Mouse (Mus musculus) midbrain, embryonic 15.5 days (tissue): ENCODE data around the gene Ank3. TPM values are rescaled to one million over a fixed set of nuclear protein-coding genes. Genes with fewer than 3 reads are reported as not detected.

Experiments used
- ATAC-seq: fragments of 200-750 bp; cut with Nextera tagmentation; replicated peaks from 2 replicates; pipeline ENCODE4 v1.8.0; 2017; ENCODE audit warnings: moderate TSS enrichment
- H3K27ac ChIP-seq: fragments of 300-500 bp; sonication (generic); 2 replicates; pipeline ENCODE4 v1.5.1; 2015; ENCODE audit warnings: mild to moderate bottlenecking, inconsistent platforms
- H3K27me3 ChIP-seq: fragments of 300-500 bp; sonication (generic); replicated peaks from 2 replicates; pipeline ENCODE4 v1.6.1; 2015; ENCODE audit warnings: inconsistent platforms
- H3K36me3 ChIP-seq: fragments of 300-500 bp; sonication (generic); replicated peaks from 2 replicates; pipeline ENCODE4 v1.6.1; 2015; ENCODE audit warnings: inconsistent platforms
- H3K4me1 ChIP-seq: fragments of 300-500 bp; sonication (generic); 2 replicates; pipeline ENCODE4 v1.6.1; 2015; ENCODE audit warnings: inconsistent platforms
- H3K4me2 ChIP-seq: fragments of 300-500 bp; sonication (generic); 2 replicates; pipeline ENCODE4 v1.6.1; 2015; ENCODE audit warnings: inconsistent platforms, mild to moderate bottlenecking, moderate library complexity
- H3K4me3 ChIP-seq: fragments of 300-500 bp; sonication (generic); 2 replicates; pipeline ENCODE4 v1.5.1; 2015; ENCODE audit warnings: mild to moderate bottlenecking, inconsistent platforms
- H3K9ac ChIP-seq: fragments of 300-500 bp; sonication (generic); 2 replicates; pipeline ENCODE4 v1.6.1; 2015; ENCODE audit warnings: mild to moderate bottlenecking, inconsistent platforms
- H3K9me3 ChIP-seq: fragments of 300-500 bp; sonication (generic); 2 replicates; pipeline ENCODE4 v1.6.1; 2016; ENCODE audit warnings: inconsistent platforms
- WGBS: fragments of 180-500 bp; shearing (Covaris S2); methylation state at CpG from one replicate; pipeline ENCODE4 v1.1.7; 2015; ENCODE audit warnings: mixed read lengths; 5-methylcytosine and 5-hydroxymethylcytosine counted together
- polyA plus RNA-seq: library from polyadenylated mRNA; unstranded; fragments of >200 nt; fragmentation: Nextera tagmentation; extraction: Ambion mirVana; gene quantifications from 2 replicates; pipeline ENCODE4 v1.2.1, GENCODE M21; 2015

Ank3 gene
- polyA plus RNA-seq, 1 experiment from 2014 or later = 108 TPM

DNA sequence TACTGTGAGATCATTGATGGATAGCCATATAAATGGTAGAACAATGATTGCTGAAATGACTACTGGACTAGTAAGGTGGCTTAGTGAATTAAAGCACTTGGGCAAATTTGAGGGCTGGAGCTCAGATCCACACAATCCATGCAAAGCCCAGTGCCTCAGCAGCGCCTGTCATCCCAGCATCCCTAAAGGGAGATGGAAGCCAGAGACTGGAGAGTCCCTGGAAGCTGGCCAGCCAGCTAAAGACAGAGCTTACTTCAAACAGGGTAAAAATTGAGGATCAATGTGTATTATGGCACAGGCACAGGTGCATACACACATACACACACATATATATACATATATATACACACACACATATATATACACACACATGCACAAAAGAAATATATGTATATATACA is 553.7 kb downstream of the Ank3 start:
- H3K4me1 ChIP-seq = no peaks in the 10 kb centered on the region
- H3K9ac ChIP-seq = no peak overlapping the region
- H3K36me3 ChIP-seq = 0 out of 2 replicates have a peak, but pooled peaks cover 5% of the 10 kb centered on the region
- H3K4me2 ChIP-seq = no peak overlapping the region
- H3K4me3 ChIP-seq = no peak overlapping the region
- no peaks in the 10 kb centered on the region for H3K9me3 ChIP-seq
- no peak overlapping the region for H3K27ac ChIP-seq
- H3K27me3 ChIP-seq = no peaks in the 10 kb centered on the region
- 73% methylated on average over 1 of the region's 1 CpGs for WGBS
- ATAC-seq = no peak

DNA sequence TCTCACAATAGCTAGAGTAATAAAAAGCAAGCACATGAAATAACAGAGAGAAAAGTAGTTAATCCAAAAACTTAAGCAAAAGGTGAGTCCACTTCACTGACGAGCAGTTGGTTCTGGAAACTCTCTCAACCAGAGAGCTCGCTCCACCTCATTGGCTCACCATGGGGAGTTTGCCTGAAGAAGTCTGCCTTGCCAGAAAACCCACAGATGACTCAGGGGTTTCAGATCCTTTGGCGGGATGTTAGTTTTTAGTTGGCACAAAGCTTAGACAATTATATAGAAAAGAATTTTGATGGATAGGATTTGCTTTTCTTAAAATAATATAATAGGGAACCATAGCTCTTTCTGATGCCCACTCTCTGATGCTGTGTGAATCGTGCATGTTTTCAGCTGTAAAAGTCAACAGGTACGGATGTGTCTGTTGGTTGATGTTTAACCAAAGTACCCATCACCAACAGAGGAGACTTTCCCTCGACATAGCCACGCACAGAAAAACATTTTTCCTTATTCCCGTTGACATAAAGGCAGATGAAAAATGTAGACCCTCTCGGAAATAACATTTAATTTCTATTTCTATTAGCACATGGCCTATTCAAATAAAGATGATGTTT is 556.2 kb downstream of the Ank3 start:
- no peak overlapping the region for H3K4me3 ChIP-seq
- H3K9me3 ChIP-seq = no peaks in the 10 kb centered on the region
- H3K4me1 ChIP-seq = no peaks in the 10 kb centered on the region
- 90% methylated on average over 9 of the region's 9 CpGs for WGBS
- no peak overlapping the region for H3K27ac ChIP-seq
- H3K36me3 ChIP-seq = 0 out of 2 replicates have a peak, but pooled peaks cover 5% of the 10 kb centered on the region
- H3K27me3 ChIP-seq = no peaks in the 10 kb centered on the region
- ATAC-seq = no peak
- no peak overlapping the region for H3K9ac ChIP-seq
- H3K4me2 ChIP-seq = no peak overlapping the region

DNA sequence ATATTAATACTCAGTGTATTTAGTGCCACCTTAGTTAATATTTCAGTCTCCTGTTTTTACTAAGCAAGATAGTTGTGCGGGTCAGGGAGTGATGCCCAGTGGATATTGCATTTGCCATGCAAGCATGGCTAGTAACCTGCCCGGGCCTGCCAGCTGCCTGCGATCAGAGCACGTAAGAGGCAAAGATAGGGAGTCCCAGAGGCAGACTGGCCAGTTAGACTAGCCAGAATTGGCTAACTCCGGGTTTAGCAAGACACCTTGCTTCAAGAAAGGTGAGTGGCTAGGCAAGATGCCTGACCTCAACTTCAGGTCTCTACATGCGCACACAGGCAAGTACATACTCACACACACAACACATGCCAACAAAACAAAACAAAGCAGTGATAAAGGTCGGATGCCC is 563.7 kb downstream of the Ank3 start:
- 89% methylated on average over 7 of the region's 7 CpGs for WGBS
- Histone ChIP-seq H3K4me3 (no peak overlapping the region), H3K9ac (no peak overlapping the region), H3K36me3 (no peaks in the 10 kb centered on the region; the same call in 1 of the 2 replicates), H3K27me3 (no peaks in the 10 kb centered on the region), H3K4me2 (no peak overlapping the region), H3K27ac (no peak overlapping the region), H3K4me1 (no peaks in the 10 kb centered on the region), H3K9me3 (no peaks in the 10 kb centered on the region)
- ATAC-seq = no peak

DNA sequence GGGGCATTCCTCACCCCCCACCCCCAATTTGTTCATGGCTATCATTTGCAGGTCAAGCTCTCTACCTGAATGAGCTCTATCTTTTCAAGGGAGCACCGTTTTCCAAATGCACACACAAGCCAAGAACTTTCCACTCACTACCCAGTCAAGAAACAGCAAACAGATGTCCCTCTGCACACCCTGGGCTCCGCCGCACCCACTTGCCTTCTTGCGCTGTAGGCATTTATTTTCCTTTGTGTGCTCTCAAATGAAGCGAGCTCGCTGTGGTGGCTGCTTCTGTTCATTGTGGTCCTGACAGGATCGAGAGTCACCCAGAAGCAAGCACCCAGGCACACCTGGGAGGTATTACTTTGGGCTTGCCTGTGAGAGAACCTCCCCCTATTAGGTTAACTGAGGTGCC is 564.4 kb downstream of the Ank3 start:
- WGBS = 88% methylated on average over 7 of the region's 7 CpGs
- H3K9ac ChIP-seq = no peak overlapping the region
- no peak for ATAC-seq

DNA sequence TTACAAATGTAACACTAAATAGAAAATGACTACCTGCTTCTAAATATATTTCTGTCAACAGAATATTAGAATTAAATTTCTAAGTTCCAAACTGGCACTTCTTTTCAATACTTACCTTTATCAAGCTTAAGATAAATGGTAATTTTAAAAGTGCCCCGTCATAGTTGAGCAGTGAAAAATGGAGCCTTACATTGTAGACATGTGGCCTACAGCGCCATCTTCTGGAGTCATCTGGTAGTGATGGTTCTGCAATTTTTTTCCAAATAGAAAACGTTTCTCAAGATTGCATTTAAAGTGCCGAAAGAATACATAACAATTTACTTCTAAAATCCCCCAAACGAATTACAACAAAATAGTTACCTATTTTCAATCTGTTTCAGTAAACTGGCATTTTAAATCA is 566.0 kb downstream of the Ank3 start:
- Histone ChIP-seq H3K9me3 (no peaks in the 10 kb centered on the region), H3K9ac (no peak overlapping the region), H3K27me3 (no peaks in the 10 kb centered on the region), H3K27ac (no peak overlapping the region), H3K4me1 (no peaks in the 10 kb centered on the region), H3K36me3 (no peaks in the 10 kb centered on the region; the same call in 1 of the 2 replicates), H3K4me3 (no peak overlapping the region), H3K4me2 (no peak overlapping the region)
- 8% methylated on average over 5 of the region's 5 CpGs for WGBS
- ATAC-seq = no peak

More for the DNA sequence above, 564.4 kb downstream of the Ank3 start:
- Histone ChIP-seq H3K27me3 (no peaks in the 10 kb centered on the region), H3K27ac (no peak overlapping the region), H3K9me3 (no peaks in the 10 kb centered on the region), H3K4me3 (no peak overlapping the region), H3K4me1 (no peaks in the 10 kb centered on the region), H3K4me2 (no peak overlapping the region), H3K36me3 (no peaks in the 10 kb centered on the region; the same call in 1 of the 2 replicates)

DNA sequence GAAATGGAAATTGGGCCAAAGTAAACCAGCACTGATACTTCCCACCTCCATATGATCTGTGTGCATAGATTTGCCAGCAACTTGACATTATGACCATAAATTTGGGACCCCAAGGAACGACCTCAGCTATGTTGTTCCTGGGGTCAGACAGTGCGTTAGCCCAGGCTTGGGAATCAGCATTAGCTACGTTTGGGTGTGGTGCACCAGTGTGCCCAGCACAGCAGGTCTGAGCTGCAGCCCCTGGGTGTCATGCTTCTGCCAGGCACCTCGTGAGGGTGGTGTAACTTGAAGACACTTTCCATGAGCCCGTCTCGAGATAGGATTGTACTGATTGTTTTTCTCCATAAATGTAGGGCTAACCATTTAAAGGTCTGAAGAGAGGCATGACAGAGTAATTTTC is 566.5 kb downstream of the Ank3 start:
- H3K4me3 ChIP-seq = no peak overlapping the region
- no peak for ATAC-seq
- WGBS = 85% methylated on average over 6 of the region's 6 CpGs

GRCm38 (mm10) chr10:69967994-69968393 is 569.4 kb downstream of the Ank3 start:
- H3K27ac ChIP-seq = no peak overlapping the region
- no peak overlapping the region for H3K4me3 ChIP-seq
- no peaks in the 10 kb centered on the region for H3K9me3 ChIP-seq
- H3K9ac ChIP-seq = no peak overlapping the region
- H3K4me1 ChIP-seq = no peaks in the 10 kb centered on the region
- no peak overlapping the region for H3K4me2 ChIP-seq
- no peaks in the 10 kb centered on the region for H3K27me3 ChIP-seq
- no peak for ATAC-seq
- no peaks in the 10 kb centered on the region; the same call in 1 of the 2 replicates for H3K36me3 ChIP-seq
- 82% methylated on average over 3 of the region's 4 CpGs for WGBS

More for the DNA sequence above, 566.5 kb downstream of the Ank3 start:
- no peaks in the 10 kb centered on the region for H3K27me3 ChIP-seq
- no peak overlapping the region for H3K4me2 ChIP-seq
- no peaks in the 10 kb centered on the region; the same call in 1 of the 2 replicates for H3K36me3 ChIP-seq
- H3K9ac ChIP-seq = no peak overlapping the region
- no peaks in the 10 kb centered on the region for H3K4me1 ChIP-seq
- no peak overlapping the region for H3K27ac ChIP-seq
- no peaks in the 10 kb centered on the region for H3K9me3 ChIP-seq

GRCm38 (mm10) chr10:69979636-69980035 is 581.1 kb downstream of the Ank3 start:
- Histone ChIP-seq H3K9me3 (no peaks in the 10 kb centered on the region), H3K27me3 (no peaks in the 10 kb centered on the region), H3K36me3 (peaks cover 29% of the 10 kb centered on the region), H3K4me1 (no peaks in the 10 kb centered on the region), H3K9ac (no peak overlapping the region), H3K4me2 (no peak overlapping the region), H3K4me3 (no peak overlapping the region), H3K27ac (no peak overlapping the region)
- 96% methylated on average over 2 of the region's 2 CpGs for WGBS
- ATAC-seq = no peak

DNA sequence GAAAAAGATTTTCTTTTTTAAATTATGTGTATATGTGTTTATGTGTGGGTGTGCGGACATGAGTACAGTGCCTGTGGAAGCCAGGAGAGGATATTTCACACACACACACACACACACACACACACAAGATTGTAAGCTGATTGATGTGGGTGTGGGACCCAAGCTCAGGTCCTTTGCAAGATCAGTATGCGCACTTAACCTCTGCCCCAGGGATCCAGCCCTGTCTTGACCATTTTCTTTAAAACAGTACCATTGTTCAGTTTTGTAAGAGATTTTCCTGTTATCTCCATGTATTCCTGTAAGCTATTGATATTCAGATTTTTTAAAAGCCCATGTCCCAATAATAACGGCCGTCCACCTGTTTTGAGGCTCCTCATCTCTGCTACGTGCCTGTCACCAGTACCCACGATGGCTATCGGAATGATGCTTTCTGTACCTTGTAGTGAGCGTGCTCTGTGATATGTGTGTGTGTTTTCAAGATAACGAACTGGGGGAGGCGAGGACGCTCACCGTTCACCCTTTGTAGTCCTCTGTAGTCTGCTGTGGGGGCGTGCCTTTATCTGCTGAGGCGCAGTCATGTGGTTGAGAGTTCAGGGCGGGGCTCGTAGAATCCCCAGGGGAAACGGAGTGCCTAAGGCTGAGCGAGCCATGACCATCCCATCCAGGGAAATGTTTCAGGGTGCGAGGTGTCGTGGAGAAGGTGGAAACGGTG is 583.0 kb downstream of the Ank3 start:
- H3K4me2 ChIP-seq = no peak overlapping the region
- H3K9me3 ChIP-seq = no peaks in the 10 kb centered on the region
- no peak overlapping the region for H3K4me3 ChIP-seq
- H3K36me3 ChIP-seq = peaks cover 29% of the 10 kb centered on the region
- ATAC-seq = no peak
- no peak overlapping the region for H3K27ac ChIP-seq
- H3K4me1 ChIP-seq = no peaks in the 10 kb centered on the region
- no peak overlapping the region for H3K9ac ChIP-seq
- no peaks in the 10 kb centered on the region for H3K27me3 ChIP-seq
- 78% methylated on average over 21 of the region's 21 CpGs for WGBS

GRCm38 (mm10) chr10:69982701-69983100 is 584.1 kb downstream of the Ank3 start:
- Histone ChIP-seq H3K4me2 (no peak overlapping the region), H3K27me3 (no peaks in the 10 kb centered on the region), H3K4me1 (no peaks in the 10 kb centered on the region), H3K9me3 (no peaks in the 10 kb centered on the region), H3K36me3 (peaks cover 40% of the 10 kb centered on the region), H3K4me3 (no peak overlapping the region), H3K9ac (no peak overlapping the region), H3K27ac (no peak overlapping the region)
- no peak for ATAC-seq
- 97% methylated on average over 4 of the region's 4 CpGs for WGBS

GRCm38 (mm10) chr10:69987496-69987895 is 588.9 kb downstream of the Ank3 start:
- Histone ChIP-seq H3K27me3 (no peaks in the 10 kb centered on the region), H3K36me3 (peaks cover 69% of the 10 kb centered on the region), H3K9me3 (no peaks in the 10 kb centered on the region), H3K27ac (no peak overlapping the region), H3K4me1 (no peaks in the 10 kb centered on the region), H3K9ac (no peak overlapping the region), H3K4me3 (no peak overlapping the region), H3K4me2 (no peak overlapping the region)
- ATAC-seq = no peak
- WGBS = 98% methylated on average over 11 of the region's 11 CpGs

DNA sequence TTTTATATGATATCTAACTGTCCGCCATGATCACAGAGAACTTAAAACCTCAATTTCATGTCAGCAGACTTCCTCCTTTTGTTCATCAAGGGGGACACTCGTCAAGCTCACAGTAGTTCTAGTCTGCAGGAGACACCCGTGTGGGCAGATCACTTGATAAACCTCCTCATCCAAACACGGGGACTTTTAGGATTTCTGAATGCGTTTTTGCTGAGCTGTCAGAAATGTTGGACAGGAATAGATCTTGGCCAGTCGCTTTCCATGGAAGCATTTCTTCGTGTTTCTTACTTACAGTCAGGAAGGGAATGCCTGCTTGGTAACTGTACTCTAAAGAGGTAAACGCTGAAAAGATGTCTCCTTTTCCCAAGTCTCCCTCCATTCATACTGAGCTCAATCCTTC is 598.5 kb downstream of the Ank3 start:
- WGBS = 89% methylated on average over 8 of the region's 8 CpGs
- ATAC-seq = no peak
- H3K36me3 ChIP-seq = peaks cover 50% of the 10 kb centered on the region

DNA sequence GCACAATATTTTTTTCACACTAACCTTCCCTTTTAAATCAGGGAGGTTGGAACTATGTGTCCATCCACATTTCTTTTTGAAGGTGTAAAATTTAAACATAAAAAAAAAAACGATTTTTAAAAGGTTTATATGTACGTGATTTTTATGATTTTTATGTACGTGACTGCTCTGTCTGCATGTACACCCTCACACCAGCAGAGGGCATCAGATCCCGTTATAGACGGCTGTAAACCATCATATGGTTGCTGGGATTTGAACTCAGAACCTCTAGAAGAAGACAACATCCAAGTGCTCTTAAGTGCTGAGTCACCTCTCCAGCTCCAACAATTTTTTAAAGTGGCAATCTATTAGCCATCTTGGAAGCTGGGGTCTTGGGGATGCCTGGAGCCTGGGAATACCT is 605.5 kb downstream of the Ank3 start:
- Histone ChIP-seq H3K4me2 (no peak overlapping the region), H3K4me1 (no peaks in the 10 kb centered on the region), H3K4me3 (no peak overlapping the region), H3K36me3 (peaks cover 38% of the 10 kb centered on the region), H3K9ac (no peak overlapping the region), H3K27me3 (no peaks in the 10 kb centered on the region), H3K9me3 (no peaks in the 10 kb centered on the region), H3K27ac (no peak overlapping the region)
- ATAC-seq = no peak
- 92% methylated on average over 5 of the region's 5 CpGs for WGBS

More for the DNA sequence above, 598.5 kb downstream of the Ank3 start:
- no peaks in the 10 kb centered on the region for H3K9me3 ChIP-seq
- no peak overlapping the region for H3K9ac ChIP-seq
- no peak overlapping the region for H3K4me2 ChIP-seq
- no peak overlapping the region for H3K27ac ChIP-seq
- no peak overlapping the region for H3K4me3 ChIP-seq
- no peaks in the 10 kb centered on the region for H3K27me3 ChIP-seq
- H3K4me1 ChIP-seq = no peaks in the 10 kb centered on the region
